Mouse (Mus musculus) stomach, adult 2 months (tissue): ENCODE data around the gene Sprr4. TPM values are rescaled to one million over a fixed set of nuclear protein-coding genes. Genes with fewer than 3 reads are reported as not detected.

Experiments
- polyA plus RNA-seq: library from polyadenylated mRNA; depleted of rRNA; stranded (reverse); fragments of >200 nt; gene quantifications from 2 replicates; pipeline ENCODE4 v1.2.3, GENCODE M21; 2012; rRNA removed

The Sprr4 gene
- not detected in 2 replicates for polyA plus RNA-seq

GRCm38 (mm10) chr3:92500393-92500792 is at the start of gene Sprr4:
Gene Sprr4, minus strand, starts transcription at chr3:92500493.

GRCm38 (mm10) chr3:92534411-92534810 is 34.1 kb upstream of the Sprr4 start, which contains the start of gene 2310046K23Rik:
Gene 2310046K23Rik, minus strand, starts transcription at chr3:92534511.

GRCm38 (mm10) chr3:92485863-92486262 is 14.4 kb downstream of the Sprr4 start, which contains the start of gene Sprr1a:
Gene Sprr1a, minus strand, starts transcription at chr3:92485895.

DNA sequence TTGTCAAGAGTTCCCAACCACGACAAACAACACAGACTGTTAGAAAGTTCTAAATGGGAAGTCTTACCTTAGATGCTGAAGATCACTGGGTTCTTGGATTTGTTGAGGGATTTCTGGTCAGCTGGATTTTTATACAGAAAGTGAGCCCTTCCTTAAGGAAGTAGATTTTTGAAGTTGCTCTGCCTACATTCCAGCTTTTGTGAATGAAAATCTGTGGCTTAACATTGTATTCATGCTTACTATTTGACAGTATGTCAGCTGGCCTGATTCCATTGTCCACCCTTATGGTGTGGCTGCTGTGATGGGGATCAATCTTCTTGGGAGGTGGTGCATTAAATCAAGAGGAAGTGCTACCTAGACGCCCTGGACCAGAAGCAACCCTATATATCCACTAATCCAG is 41.7 kb downstream of the Sprr4 start, which contains the start of gene Sprr3:
TSS of gene Sprr3 (minus strand) at position 101 of the 400 bp plus-strand sequence.

Other genes starting within 250 kb of the Sprr4 start
- gene Sprr2a3, start 215.1 kb downstream of the Sprr4 start, polyA plus RNA-seq = 693 and 1,565 TPM in 2 replicates
- gene Sprr2b, start 183.9 kb downstream of the Sprr4 start, polyA plus RNA-seq = 9.6 and 30.5 TPM in 2 replicates
- gene Sprr2d, start 161.4 kb downstream of the Sprr4 start, polyA plus RNA-seq = 9.8 and 18.7 TPM in 2 replicates
- 3.8 and 5.0 TPM in 2 replicates for gene Sprr2e, start 148.3 kb downstream of the Sprr4 start, polyA plus RNA-seq
- 2.9 and 7.7 TPM in 2 replicates for gene Sprr2f, start 135.3 kb downstream of the Sprr4 start, polyA plus RNA-seq
- gene Sprr2h, start 114.8 kb downstream of the Sprr4 start, polyA plus RNA-seq = 0.20 and 0.31 TPM in 2 replicates
- gene Sprr2i, start 92.5 kb downstream of the Sprr4 start, polyA plus RNA-seq = 37.4 and 59.0 TPM in 2 replicates
- 16.1 and 18.8 TPM in 2 replicates for gene Sprr2j-ps, start 82.4 kb downstream of the Sprr4 start, polyA plus RNA-seq
- 4.8 and 10.8 TPM in 2 replicates for gene Gm9774, start 71.1 kb downstream of the Sprr4 start, polyA plus RNA-seq
- 0.52 and 0.62 TPM in 2 replicates for gene Sprr2k, start 67.9 kb downstream of the Sprr4 start, polyA plus RNA-seq
- 22.3 and 23.6 TPM in 2 replicates for gene Sprr1b, start 61.7 kb downstream of the Sprr4 start, polyA plus RNA-seq
- gene Sprr3, start 41.8 kb downstream of the Sprr4 start, polyA plus RNA-seq = 1,016 and 1,618 TPM in 2 replicates
- gene Sprr1a, start 14.6 kb downstream of the Sprr4 start, polyA plus RNA-seq = 608 and 748 TPM in 2 replicates
- 0.13 and 0.28 TPM in 2 replicates for gene 2310046K23Rik, start 34.0 kb upstream of the Sprr4 start, polyA plus RNA-seq
- 1.8 and 2.7 TPM in 2 replicates for gene Ivl, start 73.2 kb upstream of the Sprr4 start, polyA plus RNA-seq
- gene Smcp, start 88.5 kb upstream of the Sprr4 start, polyA plus RNA-seq = not detected in 2 replicates
- 2.9 and 3.0 TPM in 2 replicates for gene 2210017I01Rik, start 107.0 kb upstream of the Sprr4 start, polyA plus RNA-seq
- gene Lce6a, start 121.2 kb upstream of the Sprr4 start, polyA plus RNA-seq = 0.77 and 3.0 TPM in 2 replicates
- gene Lce1a1, start 147.8 kb upstream of the Sprr4 start, polyA plus RNA-seq = 113 and 390 TPM in 2 replicates
- 117 and 331 TPM in 2 replicates for gene Lce1b, start 156.4 kb upstream of the Sprr4 start, polyA plus RNA-seq
- 97.3 and 328 TPM in 2 replicates for gene Lce1a2, start 169.8 kb upstream of the Sprr4 start, polyA plus RNA-seq
- 108 and 297 TPM in 2 replicates for gene Lce1c, start 178.8 kb upstream of the Sprr4 start, polyA plus RNA-seq
- 105 and 245 TPM in 2 replicates for gene Lce1d, start 186.7 kb upstream of the Sprr4 start, polyA plus RNA-seq
- 50.9 and 159 TPM in 2 replicates for gene Lce1e, start 208.6 kb upstream of the Sprr4 start, polyA plus RNA-seq
- 83.4 and 310 TPM in 2 replicates for gene Lce1f, start 219.9 kb upstream of the Sprr4 start, polyA plus RNA-seq
- 0.45 and 1.1 TPM in 2 replicates for gene Gm38119, start 238.6 kb upstream of the Sprr4 start, polyA plus RNA-seq